8 mouse cellular contexts compared by ENCODE assay signal in genomic region chr17:5402069-5402468, GRCm38 (mm10). TPM values are rescaled to one million over a fixed set of nuclear protein-coding genes. Genes with fewer than 3 reads are reported as not detected.
DNase-seq lines count a peak whose midpoint lies in the region; ATAC-seq and TF ChIP-seq lines count a peak whose summit lies in the region.

No protein-coding gene starts in this region.

- no peak overlapping the region for H3K4me2 ChIP-seq in midbrain, embryonic 16.5 days (ENCODE audit: low read length)
- 0 out of 2 replicates have a peak overlapping the region, but pooled peaks have one; percentile 18 for H3K4me2 ChIP-seq in hindbrain, postnatal 0 days (ENCODE audit: low read depth, low read length)
- H3K4me2 ChIP-seq in limb, embryonic 12.5 days, result peak overlapping the region; percentile 33
- no peak overlapping the region for H3K4me2 ChIP-seq in midbrain, embryonic 14.5 days (ENCODE audit: low read length)

- 5% methylated on average over 9 of the region's 9 CpGs for WGBS in midbrain, embryonic 10.5 days
- WGBS in midbrain, embryonic 16.5 days, result 4% methylated on average over 9 of the region's 9 CpGs
- WGBS in hindbrain, postnatal 0 days, result 7% methylated on average over 9 of the region's 9 CpGs
- WGBS in limb, embryonic 12.5 days, result 5% methylated on average over 9 of the region's 9 CpGs
- WGBS in midbrain, embryonic 14.5 days, result 6% methylated on average over 9 of the region's 9 CpGs

- peaks cover 37% of the 10 kb centered on the region for H3K4me1 ChIP-seq in midbrain, embryonic 10.5 days
- no peaks in the 10 kb centered on the region for H3K4me1 ChIP-seq in midbrain, embryonic 16.5 days (ENCODE audit: control insufficient read depth, insufficient read depth, low read length)
- H3K4me1 ChIP-seq in hindbrain, postnatal 0 days (ENCODE audit: insufficient read depth, low read length), result 0 out of 2 replicates have a peak, but pooled peaks cover 6% of the 10 kb centered on the region
- H3K4me1 ChIP-seq in limb, embryonic 12.5 days (replicated peaks), result peaks cover 11% of the 10 kb centered on the region
- no peaks in the 10 kb centered on the region for H3K4me1 ChIP-seq in midbrain, embryonic 14.5 days (ENCODE audit: control insufficient read depth, insufficient read depth, low read length)

- no peak for ATAC-seq in midbrain, embryonic 16.5 days
- ATAC-seq in hindbrain, postnatal 0 days, result peak; percentile 62; the same call in 1 of the 2 replicates
- no peak for ATAC-seq in limb, embryonic 12.5 days (ENCODE audit: insufficient number of reproducible peaks, insufficient read depth, low FRiP score, low TSS enrichment, low read depth)
- ATAC-seq in midbrain, embryonic 14.5 days (ENCODE audit: low FRiP score, low TSS enrichment), result 0 out of 2 replicates have a peak, but pooled peaks have one; percentile 32

- peak overlapping the region; percentile 16; the same call in 1 of the 2 replicates for H3K4me3 ChIP-seq in midbrain, embryonic 10.5 days
- H3K4me3 ChIP-seq in midbrain, embryonic 16.5 days (ENCODE audit: low read depth, low read length), result no peak overlapping the region
- H3K4me3 ChIP-seq in hindbrain, postnatal 0 days (ENCODE audit: low read length), result no peak overlapping the region
- H3K4me3 ChIP-seq in limb, embryonic 12.5 days (replicated peaks), result no peak overlapping the region
- H3K4me3 ChIP-seq in midbrain, embryonic 14.5 days (replicated peaks; ENCODE audit: low read depth, low read length), result no peak overlapping the region

- peak overlapping the region; percentile 52 for H3K27ac ChIP-seq in midbrain, embryonic 10.5 days (replicated peaks)
- no peak overlapping the region for H3K27ac ChIP-seq in midbrain, embryonic 16.5 days (ENCODE audit: low read length)
- H3K27ac ChIP-seq in hindbrain, postnatal 0 days, result no peak overlapping the region
- H3K27ac ChIP-seq in limb, embryonic 12.5 days, result no peak overlapping the region
- H3K27ac ChIP-seq in midbrain, embryonic 14.5 days (replicated peaks; ENCODE audit: low read depth, low read length), result no peak overlapping the region

- no peak overlapping the region for H3K9ac ChIP-seq in midbrain, embryonic 16.5 days (ENCODE audit: low read depth, low read length)
- no peak overlapping the region for H3K9ac ChIP-seq in hindbrain, postnatal 0 days (replicated peaks; ENCODE audit: low read length)
- H3K9ac ChIP-seq in limb, embryonic 12.5 days (replicated peaks), result no peak overlapping the region
- H3K9ac ChIP-seq in midbrain, embryonic 14.5 days (replicated peaks; ENCODE audit: low read length), result no peak overlapping the region

- peak; percentile 79 for DNase-seq in midbrain, embryonic 10.5 days (ENCODE audit: low spot score)
- peak; percentile 81 to 91 for DNase-seq in cerebellum, postnatal 14 days
- DNase-seq in gastrocnemius, adult 18-20 months (ENCODE audit: low spot score), result peak; percentile 65
- peak; percentile 75 for DNase-seq in hindbrain, postnatal 0 days (ENCODE audit: low spot score)
- DNase-seq in midbrain, embryonic 14.5 days, result peak; percentile 78
- peak; percentile 37 to 54 for DNase-seq in spleen, postnatal 14 days (ENCODE audit: low spot score in 2 of 2)

- peaks cover 59% of the 10 kb centered on the region for H3K27me3 ChIP-seq in midbrain, embryonic 10.5 days (ENCODE audit: low read depth, poor library complexity, severe bottlenecking)
- H3K27me3 ChIP-seq in midbrain, embryonic 16.5 days (ENCODE audit: control insufficient read depth, insufficient read depth, low read depth, low read length), result peaks cover 3% of the 10 kb centered on the region; the same call in 1 of the 2 replicates
- peaks cover 6% of the 10 kb centered on the region; the same call in 1 of the 2 replicates for H3K27me3 ChIP-seq in hindbrain, postnatal 0 days (ENCODE audit: insufficient read depth, low read length)
- H3K27me3 ChIP-seq in limb, embryonic 12.5 days, result peaks cover 35% of the 10 kb centered on the region
- peaks cover 7% of the 10 kb centered on the region for H3K27me3 ChIP-seq in midbrain, embryonic 14.5 days (ENCODE audit: control insufficient read depth, insufficient read depth, low read length)

- H3K36me3 ChIP-seq in midbrain, embryonic 10.5 days, result no peaks in the 10 kb centered on the region
- no peaks in the 10 kb centered on the region for H3K36me3 ChIP-seq in midbrain, embryonic 16.5 days (ENCODE audit: control insufficient read depth, insufficient read depth, low read length)
- H3K36me3 ChIP-seq in hindbrain, postnatal 0 days (ENCODE audit: insufficient read depth, low read length), result no peaks in the 10 kb centered on the region
- H3K36me3 ChIP-seq in limb, embryonic 12.5 days, result no peaks in the 10 kb centered on the region
- no peaks in the 10 kb centered on the region for H3K36me3 ChIP-seq in midbrain, embryonic 14.5 days (ENCODE audit: control insufficient read depth, insufficient read depth, low read length)

- TF ChIP-seq CTCF in hindbrain, postnatal 0 days (IDR thresholded peaks at IDR 0.05; ENCODE audit: low read depth), result peak; percentile 85

- no peaks in the 10 kb centered on the region for H3K9me3 ChIP-seq in midbrain, embryonic 10.5 days (replicated peaks)
- H3K9me3 ChIP-seq in midbrain, embryonic 16.5 days (replicated peaks; ENCODE audit: control insufficient read depth, low read length, poor library complexity, severe bottlenecking), result no peaks in the 10 kb centered on the region
- no peaks in the 10 kb centered on the region for H3K9me3 ChIP-seq in hindbrain, postnatal 0 days (ENCODE audit: low read length)
- H3K9me3 ChIP-seq in limb, embryonic 12.5 days, result no peaks in the 10 kb centered on the region
- no peaks in the 10 kb centered on the region for H3K9me3 ChIP-seq in midbrain, embryonic 14.5 days (ENCODE audit: control insufficient read depth, low read length)

RNA-seq across cellular contexts. Expression of gene Ldhal6b, which starts 16.5 kb away (rescaled TPM):
- polyA plus RNA-seq in midbrain, embryonic 10.5 days (2016; fragmentation: Nextera tagmentation; extraction: Ambion mirVana), result not detected in 2 replicates
- 0.25 TPM in 1 of 2 replicates, not detected in the other for polyA plus RNA-seq in midbrain, embryonic 16.5 days (2015; fragmentation: Nextera tagmentation; extraction: Ambion mirVana)
- total RNA-seq in gastrocnemius, adult 18-20 months (2021), result under 1 TPM; 0.37 to 0.45 TPM
- total RNA-seq in hindbrain, postnatal 0 days (2014; rRNA removed), result 0.84 and 1.5 TPM in 2 replicates
- polyA plus RNA-seq in hindbrain, postnatal 0 days (2015; fragmentation: Nextera tagmentation; extraction: Ambion mirVana), result not detected in 2 replicates
- polyA plus RNA-seq in limb, embryonic 12.5 days (2016; fragmentation: Nextera tagmentation; extraction: Ambion mirVana), result not detected in 2 replicates
- polyA plus RNA-seq in midbrain, embryonic 14.5 days (2014; fragmentation: Nextera tagmentation; extraction: Ambion mirVana), result not detected in 2 replicates

RNA-seq across cellular contexts. Expression of gene Tmem242, which starts 38.0 kb away (rescaled TPM):
- 133 and 136 TPM in 2 replicates for polyA plus RNA-seq in midbrain, embryonic 10.5 days (2016; fragmentation: Nextera tagmentation; extraction: Ambion mirVana)
- polyA plus RNA-seq in midbrain, embryonic 16.5 days (2015; fragmentation: Nextera tagmentation; extraction: Ambion mirVana), result 96.3 and 109 TPM in 2 replicates
- total RNA-seq in gastrocnemius, adult 18-20 months (2021), result 100 to 1,000 TPM; 147 to 152 TPM
- 57.0 and 67.1 TPM in 2 replicates for total RNA-seq in hindbrain, postnatal 0 days (2014; rRNA removed)
- polyA plus RNA-seq in hindbrain, postnatal 0 days (2015; fragmentation: Nextera tagmentation; extraction: Ambion mirVana), result 134 and 147 TPM in 2 replicates
- polyA plus RNA-seq in limb, embryonic 12.5 days (2016; fragmentation: Nextera tagmentation; extraction: Ambion mirVana), result 127 and 153 TPM in 2 replicates
- 110 and 121 TPM in 2 replicates for polyA plus RNA-seq in midbrain, embryonic 14.5 days (2014; fragmentation: Nextera tagmentation; extraction: Ambion mirVana)

Comparison
In these comparisons a context has a peak if more than half of its experiments do, and no peak if none do; other contexts are left out.
1. ATAC-seq: peak in hindbrain, postnatal 0 days (single experiment) and midbrain, embryonic 14.5 days (single experiment); none in midbrain, embryonic 16.5 days (single experiment) and limb, embryonic 12.5 days (single experiment).
2. H3K4me2 ChIP-seq: peak in hindbrain, postnatal 0 days (single experiment) and limb, embryonic 12.5 days (single experiment); none in midbrain, embryonic 16.5 days (single experiment) and midbrain, embryonic 14.5 days (single experiment).
3. Peak in every context shown above with its lines, with median percentiles within 50 percentile points of each other: DNase-seq.